Mouse (Mus musculus): Measurements from ENCODE around the gene Elmo1.

DNA sequence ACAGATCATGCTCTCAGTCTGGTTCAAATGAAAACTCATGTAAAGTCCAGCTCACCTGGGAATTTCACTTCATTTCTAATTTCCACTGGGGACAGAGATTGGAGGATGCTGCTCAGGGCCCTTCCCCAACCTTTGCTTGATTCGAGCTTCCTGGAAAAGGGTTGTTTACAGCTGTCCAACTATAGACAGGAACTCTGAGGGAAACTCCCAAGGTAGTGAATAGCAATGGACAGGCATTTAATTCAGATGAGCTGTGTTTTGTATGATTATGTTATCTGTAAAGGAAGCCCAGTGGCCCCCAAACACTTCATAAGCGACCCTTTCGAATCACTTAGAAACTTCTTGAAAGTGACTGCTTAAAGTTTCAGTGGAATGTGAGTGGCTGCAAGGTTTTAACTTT, 10.0 kb downstream of the Elmo1 start:
- no peak for TF ChIP-seq POLR2A (IDR thresholded peaks at IDR 0.05; ENCODE audit: extremely low read depth, insufficient read depth, low read length)
- TF ChIP-seq CTCF (IDR thresholded peaks at IDR 0.05; ENCODE audit: low read depth, low read length) = no peak

Data from liver, adult 2 months (tissue).